Mouse (Mus musculus) midbrain, embryonic 13.5 days (tissue): ENCODE results near the gene Kcnk15. TPM values are rescaled to one million over a fixed set of nuclear protein-coding genes. Genes with fewer than 3 reads are reported as not detected.
A peak's percentile ranks its signal among the peaks of the same experiment; 100 is the strongest.

Experiments
- ATAC-seq: fragments of 200-750 bp; cut with Nextera tagmentation; 2 replicates; pipeline ENCODE4 v1.8.0; 2017; ENCODE audit warnings: mild to moderate bottlenecking, moderate TSS enrichment, moderate library complexity
- H3K27ac ChIP-seq: fragments of 300-500 bp; sonication (generic); 2 replicates; pipeline ENCODE4 v1.5.1; 2015; ENCODE audit warnings: inconsistent platforms, mild to moderate bottlenecking, moderate library complexity
- H3K27me3 ChIP-seq: fragments of 300-500 bp; sonication (generic); 2 replicates; pipeline ENCODE4 v1.6.1; 2015; ENCODE audit warnings: mild to moderate bottlenecking, inconsistent platforms
- H3K36me3 ChIP-seq: fragments of 300-500 bp; sonication (generic); 2 replicates; pipeline ENCODE4 v1.6.1; 2015; ENCODE audit warnings: mild to moderate bottlenecking, inconsistent platforms
- H3K4me1 ChIP-seq: fragments of 300-500 bp; sonication (generic); replicated peaks from 2 replicates; pipeline ENCODE4 v1.6.1; 2015; ENCODE audit warnings: inconsistent platforms
- H3K4me2 ChIP-seq: fragments of 300-500 bp; sonication (generic); replicated peaks from 2 replicates; pipeline ENCODE4 v1.6.1; 2015; ENCODE audit warnings: moderate library complexity, mild to moderate bottlenecking, inconsistent platforms
- H3K4me3 ChIP-seq: fragments of 300-500 bp; sonication (generic); replicated peaks from 2 replicates; pipeline ENCODE4 v1.5.1; 2015; ENCODE audit warnings: mild to moderate bottlenecking, inconsistent platforms
- H3K9ac ChIP-seq: fragments of 300-500 bp; sonication (generic); replicated peaks from 2 replicates; pipeline ENCODE4 v1.6.1; 2015; ENCODE audit warnings: mild to moderate bottlenecking, inconsistent platforms
- H3K9me3 ChIP-seq: fragments of 300-500 bp; sonication (generic); 2 replicates; pipeline ENCODE4 v1.6.1; 2016; ENCODE audit warnings: mild to moderate bottlenecking, inconsistent platforms
- WGBS: fragments of 180-500 bp; shearing (Covaris S2); methylation state at CpG from one replicate; pipeline ENCODE4 v1.1.7; 2015; 5-methylcytosine and 5-hydroxymethylcytosine counted together
- polyA plus RNA-seq: library from polyadenylated mRNA; unstranded; fragments of >200 nt; fragmentation: Nextera tagmentation; extraction: Ambion mirVana; gene quantifications from 2 replicates; pipeline ENCODE4 v1.2.1, GENCODE M21; 2015

The Kcnk15 gene
- polyA plus RNA-seq, 1 experiment from 2014 or later: 0.13 TPM

- 31% methylated on average over 9 of the region's 9 CpGs for WGBS
- no peak overlapping the region for H3K9ac ChIP-seq
- no peak overlapping the region for H3K4me3 ChIP-seq
- H3K27ac ChIP-seq: no peak overlapping the region
- H3K4me1 ChIP-seq: no peaks in the 10 kb centered on the region; the same call in 1 of the 2 replicates
- no peaks in the 10 kb centered on the region for H3K9me3 ChIP-seq
- no peaks in the 10 kb centered on the region for H3K36me3 ChIP-seq
- peaks cover 15% of the 10 kb centered on the region for H3K27me3 ChIP-seq
- no peak overlapping the region for H3K4me2 ChIP-seq
- ATAC-seq: peak; percentile 49; the same call in 1 of the 2 replicates
Observed at GRCm38 (mm10) chr2:163838043-163838442, 15.4 kb upstream of the Kcnk15 start.

GRCm38 (mm10) chr2:163839519-163839918, 13.9 kb upstream of the Kcnk15 start:
- H3K36me3 ChIP-seq: no peaks in the 10 kb centered on the region
- ATAC-seq: peak; percentile 84

GRCm38 (mm10) chr2:163842043-163842442, 11.4 kb upstream of the Kcnk15 start:
- no peak overlapping the region for H3K4me3 ChIP-seq
- peaks cover 15% of the 10 kb centered on the region for H3K27me3 ChIP-seq
- H3K27ac ChIP-seq: no peak overlapping the region
- 66% methylated on average over 4 of the region's 4 CpGs for WGBS
- ATAC-seq: no peak
- no peaks in the 10 kb centered on the region for H3K36me3 ChIP-seq
- no peaks in the 10 kb centered on the region; the same call in 1 of the 2 replicates for H3K4me1 ChIP-seq
- no peak overlapping the region for H3K4me2 ChIP-seq
- H3K9ac ChIP-seq: no peak overlapping the region
- no peaks in the 10 kb centered on the region for H3K9me3 ChIP-seq

More at GRCm38 (mm10) chr2:163839519-163839918, 13.9 kb upstream of the Kcnk15 start:
- Histone ChIP-seq H3K9ac (no peak overlapping the region), H3K27me3 (peaks cover 15% of the 10 kb centered on the region), H3K4me1 (no peaks in the 10 kb centered on the region; the same call in 1 of the 2 replicates), H3K4me3 (no peak overlapping the region), H3K27ac (no peak overlapping the region), H3K4me2 (no peak overlapping the region), H3K9me3 (no peaks in the 10 kb centered on the region)
- WGBS: 33% methylated on average over 6 of the region's 6 CpGs

- H3K27me3 ChIP-seq: peaks cover 71% of the 10 kb centered on the region
- H3K36me3 ChIP-seq: no peaks in the 10 kb centered on the region
- no peak overlapping the region for H3K4me2 ChIP-seq
- 79% methylated on average over 6 of the region's 6 CpGs for WGBS
- ATAC-seq: no peak
- H3K4me1 ChIP-seq: 0 out of 2 replicates have a peak, but pooled peaks cover 4% of the 10 kb centered on the region
- no peak overlapping the region for H3K9ac ChIP-seq
- no peak overlapping the region for H3K27ac ChIP-seq
- no peak overlapping the region for H3K4me3 ChIP-seq
- no peaks in the 10 kb centered on the region for H3K9me3 ChIP-seq
Observed at GRCm38 (mm10) chr2:163857233-163857632, 3.8 kb downstream of the Kcnk15 start.

GRCm38 (mm10) chr2:163858254-163858947, 5.0 kb downstream of the Kcnk15 start:
- Histone ChIP-seq H3K4me2 (peak overlapping the region; percentile 46), H3K27me3 (peaks cover 61% of the 10 kb centered on the region), H3K4me3 (peak overlapping the region; percentile 20), H3K4me1 (0 out of 2 replicates have a peak, but pooled peaks cover 3% of the 10 kb centered on the region), H3K9me3 (no peaks in the 10 kb centered on the region), H3K36me3 (no peaks in the 10 kb centered on the region), H3K9ac (no peak overlapping the region; the same call in 1 of the 2 replicates), H3K27ac (no peak overlapping the region)
- 14% methylated on average over 49 of the region's 50 CpGs for WGBS
- ATAC-seq: peak; percentile 81

- Histone ChIP-seq H3K27me3 (0 out of 2 replicates have a peak, but pooled peaks cover 3% of the 10 kb centered on the region), H3K4me3 (no peak overlapping the region), H3K4me1 (peaks cover 6% of the 10 kb centered on the region; the same call in 1 of the 2 replicates), H3K36me3 (no peaks in the 10 kb centered on the region), H3K27ac (no peak overlapping the region), H3K9me3 (no peaks in the 10 kb centered on the region), H3K4me2 (no peak overlapping the region), H3K9ac (no peak overlapping the region)
- WGBS: 87% methylated on average over 5 of the region's 5 CpGs
- no peak for ATAC-seq
Observed at GRCm38 (mm10) chr2:163865311-163865710, 11.9 kb downstream of the Kcnk15 start.

GRCm38 (mm10) chr2:163866061-163866460, 12.6 kb downstream of the Kcnk15 start:
- 91% methylated on average over 9 of the region's 9 CpGs for WGBS
- Histone ChIP-seq H3K27ac (no peak overlapping the region), H3K9ac (no peak overlapping the region), H3K36me3 (no peaks in the 10 kb centered on the region), H3K4me1 (peaks cover 10% of the 10 kb centered on the region; the same call in 1 of the 2 replicates), H3K9me3 (no peaks in the 10 kb centered on the region), H3K27me3 (0 out of 2 replicates have a peak, but pooled peaks cover 3% of the 10 kb centered on the region), H3K4me3 (no peak overlapping the region), H3K4me2 (no peak overlapping the region)
- no peak for ATAC-seq

- 64% methylated on average over 5 of the region's 5 CpGs for WGBS
- Histone ChIP-seq H3K36me3 (no peaks in the 10 kb centered on the region), H3K4me1 (peaks cover 16% of the 10 kb centered on the region), H3K4me2 (no peak overlapping the region), H3K9ac (peak overlapping the region; percentile 28; the same call in 1 of the 2 replicates), H3K9me3 (no peaks in the 10 kb centered on the region), H3K27me3 (0 out of 2 replicates have a peak, but pooled peaks cover 3% of the 10 kb centered on the region), H3K27ac (no peak overlapping the region), H3K4me3 (no peak overlapping the region)
- no peak for ATAC-seq
Observed at GRCm38 (mm10) chr2:163869783-163870182, 16.3 kb downstream of the Kcnk15 start.

- Histone ChIP-seq H3K9ac (no peak overlapping the region), H3K27ac (no peak overlapping the region), H3K4me2 (no peak overlapping the region), H3K4me3 (no peak overlapping the region), H3K4me1 (peaks cover 31% of the 10 kb centered on the region), H3K9me3 (no peaks in the 10 kb centered on the region), H3K27me3 (0 out of 2 replicates have a peak, but pooled peaks cover 3% of the 10 kb centered on the region), H3K36me3 (no peaks in the 10 kb centered on the region)
- 79% methylated on average over 4 of the region's 4 CpGs for WGBS
- no peak for ATAC-seq
Observed at GRCm38 (mm10) chr2:163871266-163871665, 17.8 kb downstream of the Kcnk15 start.

GRCm38 (mm10) chr2:163871906-163872305, 18.5 kb downstream of the Kcnk15 start:
- H3K4me1 ChIP-seq: peaks cover 37% of the 10 kb centered on the region
- H3K9ac ChIP-seq: no peak overlapping the region
- WGBS: 58% methylated on average over 3 of the region's 3 CpGs
- no peak for ATAC-seq
- 0 out of 2 replicates have a peak, but pooled peaks cover 3% of the 10 kb centered on the region for H3K27me3 ChIP-seq
- H3K4me3 ChIP-seq: no peak overlapping the region
- no peak overlapping the region for H3K4me2 ChIP-seq
- no peaks in the 10 kb centered on the region for H3K9me3 ChIP-seq
- H3K27ac ChIP-seq: no peak overlapping the region
- H3K36me3 ChIP-seq: no peaks in the 10 kb centered on the region

GRCm38 (mm10) chr2:163874877-163875276, 21.4 kb downstream of the Kcnk15 start:
- Histone ChIP-seq H3K9me3 (no peaks in the 10 kb centered on the region), H3K4me3 (no peak overlapping the region), H3K4me2 (no peak overlapping the region), H3K36me3 (no peaks in the 10 kb centered on the region), H3K27me3 (no peaks in the 10 kb centered on the region), H3K27ac (peak overlapping the region; percentile 35), H3K9ac (no peak overlapping the region), H3K4me1 (peaks cover 38% of the 10 kb centered on the region)
- 10% methylated on average over 5 of the region's 5 CpGs for WGBS
- ATAC-seq: peak; percentile 76

GRCm38 (mm10) chr2:163875484-163875883, 22.0 kb downstream of the Kcnk15 start:
- peak overlapping the region; percentile 35; the same call in 1 of the 2 replicates for H3K27ac ChIP-seq
- ATAC-seq: peak; percentile 53; the same call in 1 of the 2 replicates
- H3K4me3 ChIP-seq: no peak overlapping the region
- H3K4me2 ChIP-seq: no peak overlapping the region
- no peaks in the 10 kb centered on the region for H3K9me3 ChIP-seq
- H3K9ac ChIP-seq: peak overlapping the region; percentile 24; the same call in 1 of the 2 replicates
- no peaks in the 10 kb centered on the region for H3K27me3 ChIP-seq
- H3K4me1 ChIP-seq: peaks cover 34% of the 10 kb centered on the region
- H3K36me3 ChIP-seq: no peaks in the 10 kb centered on the region
- 69% methylated on average over 7 of the region's 7 CpGs for WGBS
